ENCODE assay signal across 18 mouse cellular contexts in genomic region chr3:35962967-35963366, GRCm38 (mm10). TPM values are rescaled to one million over a fixed set of nuclear protein-coding genes. Genes with fewer than 3 reads are reported as not detected.
DNase-seq lines count a peak whose midpoint lies in the region; ATAC-seq and TF ChIP-seq lines count a peak whose summit lies in the region.
"Had no signal": no experiment of that assay in that cellular context is flagged by ENCODE, and none has a peak within 500 bp of the region (broad histone marks: within the 10 kb centered on the region; RNA-seq: fewer than 3 reads in every experiment).

No protein-coding gene starts in this region.

- dilution Hi-C loops in CH12.LX (cut with MboI; ENCODE audit: extremely low pct_ligation_motif_present, extremely low pct_unique_long_range_greater_than_20kb, low sequenced_read_pairs) = no loop called here

- DNase-seq in heart, embryonic 10.5 days (ENCODE audit: low spot score) = peak; percentile 45
- DNase-seq in heart, adult 9 months (ENCODE audit: low spot score in 2 of 2) = no peak
- DNase-seq in liver = peak; percentile 13
- DNase-seq in liver, embryonic 11.5 days (ENCODE audit: low spot score) = no peak
- no peak for DNase-seq in CH12.LX (ENCODE audit: extremely low read depth)
- no peak for DNase-seq in liver, embryonic 14.5 days (ENCODE audit: low read depth in 3 of 3, low spot score in 3 of 3)
- no peak for DNase-seq in adrenal gland, postnatal 36 days
- DNase-seq: adrenal gland, postnatal 25 days; gastrocnemius, postnatal 25 days; kidney, postnatal 25 days; spleen, adult 18-20 months; thymus, postnatal 14 days had no signal

- peak; percentile 34 for TF ChIP-seq RAD21 in CH12.LX (IDR thresholded peaks at IDR 0.05; ENCODE audit: low read depth, low read length)

- peak in 1 of 2 experiments; percentile 39; a peak in 2 of 4 replicates for TF ChIP-seq CTCF in CH12.LX (conservative IDR thresholded peaks at IDR 0.05 in 1 of 2, IDR thresholded peaks at IDR 0.05 in 1 of 2; ENCODE audit: low read depth in 2 of 2, low read length in 2 of 2)
- peak; percentile 59 for TF ChIP-seq CTCF in liver, embryonic 14.5 days (IDR thresholded peaks at IDR 0.05; ENCODE audit: low read depth)

- no peaks in the 10 kb centered on the region for H3K27me3 ChIP-seq in heart, embryonic 10.5 days (ENCODE audit: insufficient read depth, poor library complexity, severe bottlenecking)
- no peaks in the 10 kb centered on the region for H3K27me3 ChIP-seq in liver, embryonic 11.5 days (replicated peaks; ENCODE audit: control insufficient read depth, insufficient read depth, low read length)
- H3K27me3 ChIP-seq in CH12.LX (replicated peaks) = no peaks in the 10 kb centered on the region
- H3K27me3 ChIP-seq in liver, embryonic 14.5 days (ENCODE audit: control insufficient read depth, insufficient read depth, low read length) = no peaks in the 10 kb centered on the region
- H3K27me3 ChIP-seq: heart, embryonic 15.5 days; intestine, embryonic 15.5 days; lung, embryonic 15.5 days; midbrain, embryonic 13.5 days had no signal

- H3K27ac ChIP-seq in heart, embryonic 10.5 days = no peak overlapping the region
- no peak overlapping the region for H3K27ac ChIP-seq in liver, embryonic 11.5 days (ENCODE audit: low read depth, low read length)
- no peak overlapping the region for H3K27ac ChIP-seq in CH12.LX (ENCODE audit: insufficient read depth, low read depth)
- no peak overlapping the region for H3K27ac ChIP-seq in liver, embryonic 14.5 days
- H3K27ac ChIP-seq: heart, embryonic 15.5 days; intestine, embryonic 15.5 days; lung, embryonic 15.5 days; midbrain, embryonic 13.5 days had no signal

- H3K4me2 ChIP-seq in liver, embryonic 11.5 days = no peak overlapping the region
- H3K4me2 ChIP-seq in CH12.LX (ENCODE audit: insufficient read depth, low read depth, poor library complexity, severe bottlenecking) = no peak overlapping the region
- no peak overlapping the region for H3K4me2 ChIP-seq in liver, embryonic 14.5 days (ENCODE audit: low read depth)
- H3K4me2 ChIP-seq: heart, embryonic 15.5 days; intestine, embryonic 15.5 days; lung, embryonic 15.5 days; midbrain, embryonic 13.5 days had no signal

- no peaks in the 10 kb centered on the region for H3K79me2 ChIP-seq in CH12.LX (replicated peaks; ENCODE audit: control insufficient read depth, extremely low read depth, insufficient read depth, poor library complexity, severe bottlenecking)

- no peak overlapping the region for H3K4me3 ChIP-seq in heart, embryonic 10.5 days
- H3K4me3 ChIP-seq in liver, embryonic 11.5 days (ENCODE audit: low read depth, low read length) = no peak overlapping the region
- H3K4me3 ChIP-seq in CH12.LX (replicated peaks in 1 of 3; ENCODE audit: low read depth in 2 of 3, low read length in 2 of 3, poor library complexity in 1 of 3) = no peak overlapping the region
- no peak overlapping the region for H3K4me3 ChIP-seq in liver, embryonic 14.5 days (ENCODE audit: insufficient read depth in 1 of 2, low read depth in 2 of 2, low read length in 2 of 2)
- H3K4me3 ChIP-seq: heart, embryonic 15.5 days; intestine, embryonic 15.5 days; lung, embryonic 15.5 days; midbrain, embryonic 13.5 days had no signal

- no peak overlapping the region for H3K9ac ChIP-seq in liver, embryonic 11.5 days (ENCODE audit: low read depth, low read length)
- no peak overlapping the region for H3K9ac ChIP-seq in CH12.LX (ENCODE audit: insufficient read depth, low read depth)
- H3K9ac ChIP-seq in liver, embryonic 14.5 days (replicated peaks) = no peak overlapping the region
- H3K9ac ChIP-seq: heart, embryonic 15.5 days; intestine, embryonic 15.5 days; lung, embryonic 15.5 days; midbrain, embryonic 13.5 days had no signal

- TF ChIP-seq EP300 in CH12.LX (IDR thresholded peaks at IDR 0.05; ENCODE audit: low read length) = no peak
- TF ChIP-seq EP300 in liver, embryonic 14.5 days (IDR thresholded peaks at IDR 0.05; ENCODE audit: low read depth) = no peak

- peaks cover 48% of the 10 kb centered on the region for H3K36me3 ChIP-seq in heart, embryonic 10.5 days
- H3K36me3 ChIP-seq in liver, embryonic 11.5 days (ENCODE audit: control insufficient read depth, insufficient read depth, low read length) = 0 out of 2 replicates have a peak, but pooled peaks cover 4% of the 10 kb centered on the region
- H3K36me3 ChIP-seq in CH12.LX (replicated peaks in 1 of 2; ENCODE audit: control insufficient read depth in 1 of 2, insufficient read depth in 1 of 2, low read length in 1 of 2) = peaks cover 22 to 72% of the 10 kb centered on the region in 2 experiments
- no peaks in the 10 kb centered on the region for H3K36me3 ChIP-seq in liver, embryonic 14.5 days (replicated peaks; ENCODE audit: control insufficient read depth, insufficient read depth, low read depth)
- H3K36me3 ChIP-seq: intestine, embryonic 15.5 days had no signal

- in situ Hi-C loops in CH12.LX (cut with MboI; ENCODE audit: low pct_ligation_motif_present, low pct_unique_long_range_greater_than_20kb, low sequenced_read_pairs) = no loop called here

- ATAC-seq in liver, embryonic 11.5 days (replicated peaks; ENCODE audit: low FRiP score) = no peak
- no peak for ATAC-seq in liver, embryonic 14.5 days (ENCODE audit: insufficient read depth)
- no peak for ATAC-seq in inflammation-experienced regulatory T-cells, adult 6 months
- ATAC-seq: activated CD4-positive, CD25-positive, alpha-beta regulatory T cell, adult 4 months; intestine, embryonic 15.5 days; midbrain, embryonic 13.5 days had no signal

- no peak for TF ChIP-seq POLR2A in CH12.LX (IDR thresholded peaks at IDR 0.05; ENCODE audit: low read depth, low read length)

- 79% methylated on average over 5 of the region's 5 CpGs for WGBS in heart, embryonic 10.5 days
- WGBS in liver, embryonic 11.5 days = 86% methylated on average over 5 of the region's 5 CpGs
- 65% methylated on average over 5 of the region's 5 CpGs for WGBS in liver, embryonic 14.5 days (ENCODE audit: insufficient replicate concordance)

- H3K9me3 ChIP-seq in heart, embryonic 10.5 days = no peaks in the 10 kb centered on the region
- H3K9me3 ChIP-seq in liver, embryonic 11.5 days (ENCODE audit: control insufficient read depth, low read length) = no peaks in the 10 kb centered on the region
- no peaks in the 10 kb centered on the region for H3K9me3 ChIP-seq in CH12.LX (replicated peaks; ENCODE audit: low read length)
- no peaks in the 10 kb centered on the region for H3K9me3 ChIP-seq in liver, embryonic 14.5 days (ENCODE audit: control insufficient read depth, low read length)
- H3K9me3 ChIP-seq: heart, embryonic 15.5 days; intestine, embryonic 15.5 days; lung, embryonic 15.5 days; midbrain, embryonic 13.5 days had no signal

- no peaks in the 10 kb centered on the region for H3K4me1 ChIP-seq in heart, embryonic 10.5 days
- H3K4me1 ChIP-seq in liver, embryonic 11.5 days (replicated peaks; ENCODE audit: control insufficient read depth, insufficient read depth, low read length) = no peaks in the 10 kb centered on the region
- H3K4me1 ChIP-seq in CH12.LX (ENCODE audit: control insufficient read depth in 1 of 2, insufficient read depth in 2 of 2) = peaks cover 0 to 20% of the 10 kb centered on the region in 2 experiments; a peak in 2 of 4 replicates
- 0 out of 4 replicates have a peak, but pooled peaks cover 0 to 4% of the 10 kb centered on the region in 2 experiments for H3K4me1 ChIP-seq in liver, embryonic 14.5 days (replicated peaks; ENCODE audit: control insufficient read depth in 2 of 2, insufficient read depth in 2 of 2, low read length in 1 of 2)
- H3K4me1 ChIP-seq: heart, embryonic 15.5 days; intestine, embryonic 15.5 days; lung, embryonic 15.5 days; midbrain, embryonic 13.5 days had no signal

TF ChIP-seq in CH12.LX, 34 proteins besides CTCF, POLR2A, EP300 and RAD21:
- TF ChIP-seq HCFC1 (IDR thresholded peaks at IDR 0.05; ENCODE audit: low read depth, low read length) (no peak), MXI1 (IDR thresholded peaks at IDR 0.05; ENCODE audit: low read depth, low read length) (no peak), POLR2AphosphoS2 (IDR thresholded peaks at IDR 0.05; ENCODE audit: low read depth, low read length) (no peak), SMC3 (IDR thresholded peaks at IDR 0.05; ENCODE audit: low read depth, low read length) (peak; percentile 35), ELF1 (IDR thresholded peaks at IDR 0.05; ENCODE audit: low read depth, low read length) (no peak), USF2 (conservative IDR thresholded peaks at IDR 0.05; ENCODE audit: low read depth, low read length) (no peak)
TF ChIP-seq in CH12.LX: peak in this region for 1.

RNA-seq across cellular contexts. Expression of gene Dcun1d1, which starts 25.7 kb away (rescaled TPM):
- polyA plus RNA-seq in heart, embryonic 10.5 days (2016; fragmentation: Nextera tagmentation; extraction: Ambion mirVana) = 80.2 and 89.6 TPM in 2 replicates
- polyA plus RNA-seq in liver, embryonic 11.5 days (2014; fragmentation: Nextera tagmentation; extraction: Ambion mirVana) = 95.0 and 103 TPM in 2 replicates
- 32.6 and 38.9 TPM in 2 replicates for total RNA-seq in CH12.LX (2012; rRNA removed)
- 72.4 and 86.0 TPM in 2 replicates for total RNA-seq in CH12.LX (2014; rRNA removed)
- polyA plus RNA-seq in CH12.LX (2012; ENCODE audit: insufficient read length, low read depth) = 42.3 and 55.2 TPM in 2 replicates
- polyA plus RNA-seq in liver, embryonic 14.5 days (2012; rRNA removed) = 13.4 and 31.3 TPM in 2 replicates
- polyA plus RNA-seq in liver, embryonic 14.5 days (2014; fragmentation: Nextera tagmentation; extraction: Ambion mirVana) = 78.6 and 84.8 TPM in 2 replicates
- 100 to 1,000 TPM; 111 to 129 (median 126) TPM for polyA plus RNA-seq in inflammation-experienced regulatory T-cells, adult 6 months (2017; shearing (Covaris generic))
- total RNA-seq in adrenal gland, postnatal 36 days (2021) = 10 to 100 TPM; 74.5 to 78.0 TPM

RNA-seq across cellular contexts. Expression of gene Mccc1, which starts 37.5 kb away (rescaled TPM):
- 45.5 and 48.9 TPM in 2 replicates for polyA plus RNA-seq in heart, embryonic 10.5 days (2016; fragmentation: Nextera tagmentation; extraction: Ambion mirVana)
- polyA plus RNA-seq in liver, embryonic 11.5 days (2014; fragmentation: Nextera tagmentation; extraction: Ambion mirVana) = 28.3 and 28.9 TPM in 2 replicates
- total RNA-seq in CH12.LX (2012; rRNA removed) (12.8 and 13.4 TPM in 2 replicates), CH12.LX (2014; rRNA removed) (9.5 and 10.0 TPM in 2 replicates)
- 30.0 and 37.9 TPM in 2 replicates for polyA plus RNA-seq in CH12.LX (2012; ENCODE audit: insufficient read length, low read depth)
- 4.5 and 7.4 TPM in 2 replicates for polyA plus RNA-seq in liver, embryonic 14.5 days (2012; rRNA removed)
- 10.8 and 11.9 TPM in 2 replicates for polyA plus RNA-seq in liver, embryonic 14.5 days (2014; fragmentation: Nextera tagmentation; extraction: Ambion mirVana)
- 10 to 100 TPM; 12.7 to 30.6 (median 25.1) TPM for polyA plus RNA-seq in inflammation-experienced regulatory T-cells, adult 6 months (2017; shearing (Covaris generic))
- total RNA-seq in adrenal gland, postnatal 36 days (2021) = 100 to 1,000 TPM in 1 of 2 experiments, 10 to 100 TPM in 1; 86.7 to 120 TPM

Comparison
In these comparisons a context has a peak if more than half of its experiments do, and no peak if none do; other contexts are left out.
1. DNase-seq: peak in heart, embryonic 10.5 days (single experiment) and liver (single experiment); none in heart, adult 9 months (0 of 2), liver, embryonic 11.5 days (single experiment), CH12.LX (single experiment), liver, embryonic 14.5 days (0 of 3) and adrenal gland, postnatal 36 days (0 of 2).